Mouse (Mus musculus) liver, embryonic 12.5 days (tissue): ENCODE measurements around the gene Mto1. TPM values are rescaled to one million over a fixed set of nuclear protein-coding genes. Genes with fewer than 3 reads are reported as not detected.

Experiments
- ATAC-seq: fragments of 200-750 bp; cut with Nextera tagmentation; 2 replicates; pipeline ENCODE4 v1.8.0; 2017; ENCODE audit warnings: moderate number of reproducible peaks, mild to moderate bottlenecking, moderate library complexity
- H3K27ac ChIP-seq: fragments of 300-500 bp; sonication (generic); 2 replicates; pipeline ENCODE4 v1.5.1; 2016; ENCODE audit warnings: mild to moderate bottlenecking
- H3K27me3 ChIP-seq: fragments of 300-500 bp; sonication (generic); replicated peaks from 2 replicates; pipeline ENCODE4 v1.6.1; 2016; ENCODE audit warnings: mild to moderate bottlenecking, moderate library complexity
- H3K36me3 ChIP-seq: fragments of 300-500 bp; sonication (generic); 2 replicates; pipeline ENCODE4 v1.6.1; 2016; ENCODE audit warnings: mild to moderate bottlenecking, moderate library complexity
- H3K4me1 ChIP-seq: fragments of 300-500 bp; sonication (generic); 2 replicates; pipeline ENCODE4 v1.6.1; 2016
- H3K4me2 ChIP-seq: fragments of 300-500 bp; sonication (generic); 2 replicates; pipeline ENCODE4 v1.6.1; 2016; ENCODE audit warnings: mild to moderate bottlenecking, moderate library complexity
- H3K4me3 ChIP-seq: fragments of 300-500 bp; sonication (generic); 2 replicates; pipeline ENCODE4 v1.5.1; 2016; ENCODE audit warnings: mild to moderate bottlenecking, moderate library complexity
- H3K9ac ChIP-seq: fragments of 300-500 bp; sonication (generic); 2 replicates; pipeline ENCODE4 v1.6.1; 2016; ENCODE audit warnings: mild to moderate bottlenecking, moderate library complexity
- H3K9me3 ChIP-seq: fragments of 300-500 bp; sonication (generic); replicated peaks from 2 replicates; pipeline ENCODE4 v1.6.1; 2016; ENCODE audit warnings: mild to moderate bottlenecking, moderate library complexity
- WGBS: fragments of 180-500 bp; shearing (Covaris S2); methylation state at CpG from one replicate; pipeline ENCODE4 v1.1.7; 2016; ENCODE audit not compliant: insufficient replicate concordance; 5-methylcytosine and 5-hydroxymethylcytosine counted together
- polyA plus RNA-seq: library from polyadenylated mRNA; unstranded; fragments of >200 nt; fragmentation: Nextera tagmentation; extraction: Ambion mirVana; gene quantifications from 2 replicates; pipeline ENCODE4 v1.2.1, GENCODE M21; 2016

Gene Mto1
- polyA plus RNA-seq, 1 experiment from 2014 or later = 33.3 TPM

DNA sequence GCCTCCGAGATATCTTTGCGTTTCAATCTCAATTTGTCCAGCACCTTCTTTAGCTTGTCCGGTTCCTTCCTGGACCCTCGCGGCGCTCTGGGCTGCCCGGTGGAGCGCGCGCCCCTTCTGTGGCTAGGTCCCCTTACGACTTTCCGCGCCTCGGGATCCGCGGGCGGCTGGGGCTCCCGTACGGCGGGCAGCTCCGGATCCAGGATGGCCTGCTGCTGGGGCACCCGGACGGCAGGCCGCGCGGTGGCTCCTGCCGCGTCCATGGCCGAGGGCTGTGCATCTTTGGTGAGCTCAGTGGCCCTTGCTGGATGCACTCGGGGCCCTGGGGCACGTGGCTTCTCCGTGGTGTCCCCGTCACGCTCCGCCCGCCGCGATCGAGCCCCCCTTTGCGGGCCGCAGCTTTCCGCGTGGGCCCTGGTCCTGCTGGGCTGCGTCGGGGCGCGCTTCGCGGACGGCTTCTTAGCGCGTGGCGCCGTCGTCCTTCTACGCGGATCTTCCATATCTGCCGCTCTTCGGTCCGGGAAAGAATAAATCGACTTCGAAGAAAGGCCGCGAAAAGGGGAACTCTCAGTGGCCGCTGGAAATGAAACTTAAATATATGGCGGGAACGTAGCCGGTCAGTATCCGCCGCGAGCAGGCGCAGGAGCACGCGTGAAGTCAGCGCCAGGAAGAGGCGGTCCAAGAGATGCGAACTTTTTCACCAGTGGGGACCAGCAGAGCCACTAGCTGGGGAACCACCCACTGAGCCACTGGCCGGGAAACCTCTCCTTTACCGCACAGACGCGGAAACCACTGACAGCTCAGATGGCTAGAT is 5.2 kb upstream of the Mto1 start, which contains the start of gene Cgas:
TSS of gene Cgas (minus strand) at position 659 of the 814 bp plus-strand sequence.
- Histone ChIP-seq H3K36me3 (no peaks in the 10 kb centered on the region), H3K27ac (no peak within 1 kb of the TSS), H3K27me3 (peaks cover 83% of the 10 kb centered on the region), H3K9me3 (no peaks in the 10 kb centered on the region), H3K4me3 (peak within 1 kb of the TSS; percentile 53), H3K9ac (peak within 1 kb of the TSS; percentile 42), H3K4me1 (peaks cover 23% of the 10 kb centered on the region), H3K4me2 (peak within 1 kb of the TSS; percentile 73)
- 3% methylated on average over 81 of the region's 81 CpGs for WGBS
- ATAC-seq = peak; percentile 38

GRCm38 (mm10) chr9:78447606-78447972 is 419 bp upstream of the Mto1 start:
- H3K4me3 ChIP-seq = peak overlapping the region; percentile 99
- H3K9ac ChIP-seq = peak overlapping the region; percentile 97
- WGBS = 39% methylated on average over 9 of the region's 9 CpGs
- no peaks in the 10 kb centered on the region for H3K9me3 ChIP-seq
- peaks cover 46% of the 10 kb centered on the region for H3K27me3 ChIP-seq
- no peak overlapping the region; the same call in 1 of the 2 replicates for H3K27ac ChIP-seq
- peaks cover 38% of the 10 kb centered on the region for H3K4me1 ChIP-seq
- 0 out of 2 replicates have a peak, but pooled peaks have one; percentile 8 for ATAC-seq
- H3K36me3 ChIP-seq = peaks cover 31% of the 10 kb centered on the region
- H3K4me2 ChIP-seq = peak overlapping the region; percentile 82

DNA sequence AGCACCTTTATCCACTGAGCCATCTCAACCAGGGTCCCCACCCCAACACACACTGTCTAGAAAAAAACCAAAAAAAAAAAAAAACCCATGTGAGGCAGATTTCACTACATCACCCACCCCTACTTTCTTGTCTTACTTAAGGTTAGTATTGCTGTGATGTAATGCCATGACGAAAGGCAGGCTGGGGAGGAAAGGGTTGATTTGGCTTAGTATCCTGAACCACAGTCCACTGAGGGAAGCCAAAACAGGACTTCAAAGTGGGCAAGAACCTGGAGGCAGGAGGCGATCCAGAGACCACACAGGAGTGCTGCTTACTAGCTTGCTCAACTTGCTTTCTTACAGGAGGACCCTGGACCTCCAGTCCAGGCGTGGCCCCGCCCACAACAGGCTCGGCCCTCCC is 2.4 kb downstream of the Mto1 start:
- Histone ChIP-seq H3K36me3 (peaks cover 57% of the 10 kb centered on the region), H3K4me3 (no peak overlapping the region), H3K9ac (no peak overlapping the region), H3K4me2 (no peak overlapping the region), H3K4me1 (peaks cover 45% of the 10 kb centered on the region), H3K27me3 (peaks cover 18% of the 10 kb centered on the region), H3K9me3 (no peaks in the 10 kb centered on the region), H3K27ac (0 out of 2 replicates have a peak overlapping the region, but pooled peaks have one; percentile 32)
- ATAC-seq = no peak
- 72% methylated on average over 5 of the region's 5 CpGs for WGBS

DNA sequence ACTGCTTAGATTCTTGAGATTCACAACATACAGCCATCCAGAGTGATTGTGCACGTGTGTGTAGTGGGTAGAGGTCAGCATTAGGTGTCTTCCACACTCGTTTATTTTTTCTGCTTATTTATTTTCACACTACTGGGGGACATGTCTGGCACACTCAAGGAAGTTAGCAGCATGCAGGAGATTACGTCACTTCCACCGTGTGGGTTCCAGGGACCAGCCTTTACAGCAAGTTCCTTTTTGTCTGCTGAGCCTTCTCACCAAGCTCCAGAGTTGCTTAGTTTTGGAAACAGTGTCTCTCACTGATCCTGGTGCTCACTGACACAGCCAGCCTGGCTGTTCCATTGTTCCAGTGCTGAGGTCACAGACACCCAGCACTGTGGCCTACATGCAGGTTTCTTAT is 3.4 kb downstream of the Mto1 start:
- ATAC-seq = no peak
- H3K36me3 ChIP-seq = peaks cover 65% of the 10 kb centered on the region
- no peaks in the 10 kb centered on the region for H3K9me3 ChIP-seq
- H3K27ac ChIP-seq = no peak overlapping the region
- H3K4me1 ChIP-seq = peaks cover 45% of the 10 kb centered on the region
- no peak overlapping the region for H3K4me2 ChIP-seq
- H3K27me3 ChIP-seq = peaks cover 8% of the 10 kb centered on the region; the same call in 1 of the 2 replicates
- no peak overlapping the region for H3K4me3 ChIP-seq
- whole genome bisulfite sequencing = 50% methylated on average over 4 of the region's 4 CpGs
- H3K9ac ChIP-seq = no peak overlapping the region

DNA sequence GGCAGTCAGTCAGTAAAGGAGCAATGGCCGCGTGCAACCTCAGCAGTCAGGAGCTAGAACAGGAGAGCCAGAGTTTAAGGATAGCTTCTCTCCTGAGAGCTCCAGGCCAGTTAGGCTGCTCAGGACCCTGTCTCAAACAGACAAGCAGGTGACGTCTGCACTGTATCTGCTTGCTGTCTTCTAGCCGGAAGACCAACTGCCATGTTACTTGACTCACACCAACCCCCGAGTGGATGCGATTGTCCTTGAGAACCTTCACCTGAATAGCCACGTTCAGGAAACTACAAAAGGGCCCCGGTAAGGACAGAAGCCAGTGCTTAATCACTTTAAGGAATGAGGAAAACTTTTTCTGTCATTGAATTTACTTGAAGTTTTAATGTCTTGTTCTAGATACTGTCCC is 9.0 kb downstream of the Mto1 start:
- WGBS = 90% methylated on average over 8 of the region's 8 CpGs
- Histone ChIP-seq H3K4me2 (no peak overlapping the region), H3K4me3 (no peak overlapping the region), H3K36me3 (peaks cover 95% of the 10 kb centered on the region), H3K27me3 (no peaks in the 10 kb centered on the region), H3K9me3 (no peaks in the 10 kb centered on the region), H3K27ac (no peak overlapping the region), H3K4me1 (peaks cover 14% of the 10 kb centered on the region), H3K9ac (no peak overlapping the region)
- no peak for ATAC-seq

GRCm38 (mm10) chr9:78463337-78463736 is 15.3 kb downstream of the Mto1 start:
- no peak overlapping the region for H3K9ac ChIP-seq
- no peak for ATAC-seq
- no peak overlapping the region for H3K4me2 ChIP-seq
- no peaks in the 10 kb centered on the region for H3K4me1 ChIP-seq
- no peaks in the 10 kb centered on the region for H3K27me3 ChIP-seq
- H3K9me3 ChIP-seq = no peaks in the 10 kb centered on the region
- peaks cover 99% of the 10 kb centered on the region for H3K36me3 ChIP-seq
- no peak overlapping the region for H3K4me3 ChIP-seq
- H3K27ac ChIP-seq = no peak overlapping the region
- WGBS = 72% methylated on average over 4 of the region's 4 CpGs

DNA sequence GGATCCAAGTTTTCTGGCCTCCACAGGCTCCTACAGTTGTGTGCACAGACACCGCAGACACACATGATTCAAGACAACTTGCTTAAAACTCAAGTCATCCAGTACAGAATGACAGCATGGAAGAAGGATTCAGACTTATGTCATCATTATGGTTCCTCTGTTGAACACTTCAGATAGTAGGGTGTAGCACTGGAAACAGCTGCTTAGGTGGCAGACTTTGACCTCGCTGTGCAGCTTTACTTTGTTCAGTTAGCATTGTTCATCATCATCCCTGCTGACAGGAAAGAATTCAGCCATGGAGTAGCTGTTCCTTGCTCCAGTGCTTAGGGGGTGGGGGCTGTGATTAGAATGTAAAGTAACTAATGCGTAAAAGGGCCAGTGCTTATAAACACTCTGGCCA is 17.7 kb downstream of the Mto1 start:
- no peak for ATAC-seq
- no peaks in the 10 kb centered on the region for H3K4me1 ChIP-seq
- no peak overlapping the region for H3K4me3 ChIP-seq
- H3K9me3 ChIP-seq = no peaks in the 10 kb centered on the region
- no peaks in the 10 kb centered on the region for H3K27me3 ChIP-seq
- no peak overlapping the region for H3K9ac ChIP-seq
- H3K27ac ChIP-seq = no peak overlapping the region
- no peak overlapping the region for H3K4me2 ChIP-seq
- 91% methylated on average over 3 of the region's 3 CpGs for WGBS
- H3K36me3 ChIP-seq = peaks cover 99% of the 10 kb centered on the region

GRCm38 (mm10) chr9:78473588-78473987 is 25.6 kb downstream of the Mto1 start:
- Histone ChIP-seq H3K4me2 (no peak overlapping the region), H3K36me3 (peaks cover 92% of the 10 kb centered on the region), H3K27me3 (no peaks in the 10 kb centered on the region), H3K27ac (no peak overlapping the region), H3K4me3 (no peak overlapping the region), H3K4me1 (peaks cover 5% of the 10 kb centered on the region; the same call in 1 of the 2 replicates), H3K9me3 (no peaks in the 10 kb centered on the region), H3K9ac (no peak overlapping the region)
- ATAC-seq = no peak
- 85% methylated on average over 8 of the region's 8 CpGs for WGBS

GRCm38 (mm10) chr9:78474270-78474669 is 26.3 kb downstream of the Mto1 start:
- Histone ChIP-seq H3K9me3 (no peaks in the 10 kb centered on the region), H3K4me2 (no peak overlapping the region), H3K9ac (no peak overlapping the region), H3K4me1 (peaks cover 12% of the 10 kb centered on the region), H3K27me3 (no peaks in the 10 kb centered on the region), H3K27ac (peak overlapping the region; percentile 51; the same call in 1 of the 2 replicates), H3K4me3 (no peak overlapping the region), H3K36me3 (peaks cover 92% of the 10 kb centered on the region)
- no peak for ATAC-seq
- whole genome bisulfite sequencing = 69% methylated on average over 2 of the region's 2 CpGs

DNA sequence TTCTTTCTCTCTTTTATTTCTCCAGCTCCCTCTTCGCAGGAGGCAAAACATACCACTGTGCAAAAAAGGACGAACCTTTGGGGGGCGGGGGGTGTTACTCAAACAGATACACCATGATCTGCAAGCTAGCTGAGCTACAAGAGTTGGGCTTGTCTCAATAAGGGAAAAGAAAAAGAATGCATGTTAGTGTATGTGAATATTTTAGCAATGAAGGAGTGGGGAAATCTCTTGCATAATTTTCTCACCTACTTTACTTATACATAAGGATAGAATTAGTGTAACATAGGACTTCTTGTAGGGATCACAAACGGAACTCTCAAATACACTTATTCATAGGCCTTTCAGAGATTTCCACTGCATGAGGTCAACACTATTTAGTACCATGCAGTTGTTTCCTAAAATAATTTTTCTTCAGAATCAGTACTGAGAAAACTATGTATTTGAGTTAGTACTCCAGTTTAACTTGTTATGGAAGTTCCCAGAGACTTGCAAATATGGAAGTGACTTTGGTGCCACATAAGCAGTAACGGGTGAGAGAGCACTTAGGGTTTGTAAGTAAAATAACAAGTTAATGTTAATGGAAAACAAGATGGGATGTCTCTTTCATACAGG is 26.9 kb downstream of the Mto1 start:
- Histone ChIP-seq H3K9me3 (no peaks in the 10 kb centered on the region), H3K9ac (no peak overlapping the region), H3K36me3 (peaks cover 91% of the 10 kb centered on the region), H3K27me3 (no peaks in the 10 kb centered on the region), H3K27ac (no peak overlapping the region), H3K4me1 (peaks cover 16% of the 10 kb centered on the region), H3K4me2 (no peak overlapping the region), H3K4me3 (no peak overlapping the region)
- whole genome bisulfite sequencing = 79% methylated on average over 5 of the region's 5 CpGs
- ATAC-seq = no peak

GRCm38 (mm10) chr9:78475383-78475780 is 27.4 kb downstream of the Mto1 start:
- no peak for ATAC-seq
- H3K9me3 ChIP-seq = no peaks in the 10 kb centered on the region
- 83% methylated on average over 2 of the region's 2 CpGs for WGBS
- H3K27me3 ChIP-seq = no peaks in the 10 kb centered on the region
- peaks cover 16% of the 10 kb centered on the region for H3K4me1 ChIP-seq
- H3K4me3 ChIP-seq = no peak overlapping the region
- peaks cover 91% of the 10 kb centered on the region for H3K36me3 ChIP-seq
- H3K4me2 ChIP-seq = no peak overlapping the region
- H3K9ac ChIP-seq = no peak overlapping the region
- no peak overlapping the region for H3K27ac ChIP-seq

DNA sequence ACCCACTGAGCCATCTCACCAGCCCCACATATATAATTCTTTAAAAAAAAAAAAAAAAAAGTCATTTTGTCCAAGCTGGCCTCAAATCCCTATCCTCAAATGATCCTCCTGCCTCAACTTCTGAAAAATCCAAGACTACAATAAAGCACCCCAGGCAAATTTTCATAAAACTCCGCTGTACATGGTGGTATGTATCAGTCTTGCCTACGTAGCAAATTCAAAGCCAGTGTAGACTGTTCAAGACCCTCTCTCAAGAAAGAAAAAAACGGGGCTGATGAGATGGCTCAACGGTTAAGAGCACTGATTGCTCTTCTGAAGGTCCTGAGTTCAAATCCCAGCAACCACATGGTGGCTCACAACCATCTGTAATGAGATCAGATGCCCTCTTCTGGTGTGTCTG is 27.9 kb downstream of the Mto1 start:
- H3K36me3 ChIP-seq = peaks cover 91% of the 10 kb centered on the region
- no peak overlapping the region for H3K9ac ChIP-seq
- WGBS = 74% methylated on average over 4 of the region's 4 CpGs
- ATAC-seq = no peak
- peaks cover 16% of the 10 kb centered on the region for H3K4me1 ChIP-seq
- no peak overlapping the region for H3K4me3 ChIP-seq
- H3K27me3 ChIP-seq = no peaks in the 10 kb centered on the region
- H3K4me2 ChIP-seq = no peak overlapping the region
- no peak overlapping the region for H3K27ac ChIP-seq
- no peaks in the 10 kb centered on the region for H3K9me3 ChIP-seq
